Mouse (Mus musculus): Measurements from ENCODE around the gene Tdo2. TPM values are rescaled to one million over a fixed set of nuclear protein-coding genes. Genes with fewer than 3 reads are reported as not detected.

Tdo2 gene
- polyA plus RNA-seq (2015; fragmentation: Nextera tagmentation; extraction: Ambion mirVana) = not detected in 2 replicates

DNA sequence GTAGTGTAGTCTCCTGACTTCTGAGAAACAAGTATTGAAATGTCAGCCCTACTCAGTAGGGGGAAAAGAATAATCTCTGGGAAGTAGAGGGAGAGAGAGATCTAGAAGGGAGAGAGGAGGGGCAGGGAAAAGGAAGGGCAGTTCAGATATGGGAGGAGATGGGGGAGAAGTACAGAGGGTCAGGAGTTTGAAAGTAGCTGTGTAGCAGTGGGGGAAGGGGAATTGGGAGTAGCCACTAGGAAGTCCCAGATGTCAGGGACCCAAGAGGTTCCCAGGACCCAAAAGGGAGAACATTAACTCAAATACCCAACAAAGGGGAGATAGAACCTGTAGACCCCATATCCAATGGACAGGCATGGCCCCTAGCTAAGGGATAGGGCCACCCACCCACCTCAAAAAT is at the start of gene Tdo2:
Gene Tdo2, minus strand, starts transcription at position 101 of the 400 bp plus-strand sequence.
- Histone ChIP-seq H3K27ac (ENCODE audit: low read length) (no peak within 1 kb of the TSS), H3K9ac (ENCODE audit: low read depth, low read length) (no peak within 1 kb of the TSS), H3K36me3 (ENCODE audit: control insufficient read depth, insufficient read depth, low read length) (no peaks in the 10 kb centered on the region), H3K4me1 (ENCODE audit: control insufficient read depth, insufficient read depth, low read length) (no peaks in the 10 kb centered on the region), H3K9me3 (replicated peaks; ENCODE audit: control insufficient read depth, low read length, poor library complexity, severe bottlenecking) (no peaks in the 10 kb centered on the region), H3K4me3 (ENCODE audit: low read depth, low read length) (no peak within 1 kb of the TSS), H3K27me3 (ENCODE audit: control insufficient read depth, insufficient read depth, low read depth, low read length) (no peaks in the 10 kb centered on the region), H3K4me2 (ENCODE audit: low read length) (no peak within 1 kb of the TSS)
- no peak for ATAC-seq

DNA sequence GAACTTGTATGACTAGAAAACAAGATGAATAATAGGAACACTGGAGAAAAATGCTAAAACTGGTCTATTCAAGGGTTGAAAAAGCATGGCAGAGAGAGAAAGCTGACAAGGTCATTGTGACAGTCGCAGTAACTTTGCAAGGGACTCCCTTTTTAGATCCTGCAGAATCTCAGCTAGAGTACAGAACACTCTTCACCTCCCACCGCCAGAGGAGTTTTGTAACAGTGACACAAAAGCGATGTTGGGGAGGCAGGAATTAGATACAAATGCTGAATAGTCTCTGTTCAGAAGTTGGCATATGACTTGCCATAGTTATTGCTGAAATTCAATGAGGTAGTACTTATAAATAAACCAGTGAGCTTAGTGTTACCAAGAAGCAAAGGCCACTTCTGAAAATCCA is 47.1 kb upstream of the Tdo2 start:
- Histone ChIP-seq H3K27me3 (ENCODE audit: control insufficient read depth, insufficient read depth, low read depth, low read length) (no peaks in the 10 kb centered on the region), H3K4me2 (ENCODE audit: low read length) (no peak overlapping the region), H3K4me3 (ENCODE audit: low read depth, low read length) (no peak overlapping the region), H3K9me3 (replicated peaks; ENCODE audit: control insufficient read depth, low read length, poor library complexity, severe bottlenecking) (no peaks in the 10 kb centered on the region), H3K9ac (ENCODE audit: low read depth, low read length) (no peak overlapping the region), H3K36me3 (ENCODE audit: control insufficient read depth, insufficient read depth, low read length) (no peaks in the 10 kb centered on the region), H3K4me1 (ENCODE audit: control insufficient read depth, insufficient read depth, low read length) (no peaks in the 10 kb centered on the region), H3K27ac (ENCODE audit: low read length) (no peak overlapping the region)
- no peak for ATAC-seq
- WGBS = 83% methylated on average over 3 of the region's 3 CpGs

DNA sequence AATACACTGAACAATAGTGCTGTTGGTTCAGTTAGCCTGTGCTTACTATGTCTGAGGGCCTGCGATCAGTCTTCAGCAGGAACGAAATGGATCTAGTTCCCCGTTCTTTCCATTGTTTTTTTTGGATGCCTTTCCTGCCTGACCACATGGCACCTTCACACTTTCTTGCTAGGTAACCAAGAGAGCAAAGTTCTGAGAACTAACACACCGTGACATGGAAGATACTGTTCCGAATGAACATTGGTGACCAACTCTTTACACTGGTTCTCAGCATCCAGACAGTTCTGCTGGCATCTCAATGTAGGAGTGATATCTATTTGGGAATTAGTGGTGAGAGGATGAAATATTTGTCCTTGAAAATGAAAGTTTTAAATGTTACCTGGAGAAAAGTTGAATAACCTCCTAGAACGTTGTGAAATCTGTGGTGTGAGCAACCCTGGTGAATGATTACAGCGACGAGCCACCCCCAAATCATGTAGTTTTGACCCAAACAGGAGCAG is 46.5 kb upstream of the Tdo2 start:
- no peaks in the 10 kb centered on the region for H3K36me3 ChIP-seq (ENCODE audit: control insufficient read depth, insufficient read depth, low read length)
- H3K4me2 ChIP-seq (ENCODE audit: low read length) = no peak overlapping the region
- no peaks in the 10 kb centered on the region for H3K4me1 ChIP-seq (ENCODE audit: control insufficient read depth, insufficient read depth, low read length)
- H3K9me3 ChIP-seq (replicated peaks; ENCODE audit: control insufficient read depth, low read length, poor library complexity, severe bottlenecking) = no peaks in the 10 kb centered on the region
- no peaks in the 10 kb centered on the region for H3K27me3 ChIP-seq (ENCODE audit: control insufficient read depth, insufficient read depth, low read depth, low read length)
- no peak overlapping the region for H3K4me3 ChIP-seq (ENCODE audit: low read depth, low read length)
- no peak overlapping the region for H3K27ac ChIP-seq (ENCODE audit: low read length)
- 93% methylated on average over 8 of the region's 8 CpGs for WGBS
- ATAC-seq = no peak
- no peak overlapping the region for H3K9ac ChIP-seq (ENCODE audit: low read depth, low read length)

DNA sequence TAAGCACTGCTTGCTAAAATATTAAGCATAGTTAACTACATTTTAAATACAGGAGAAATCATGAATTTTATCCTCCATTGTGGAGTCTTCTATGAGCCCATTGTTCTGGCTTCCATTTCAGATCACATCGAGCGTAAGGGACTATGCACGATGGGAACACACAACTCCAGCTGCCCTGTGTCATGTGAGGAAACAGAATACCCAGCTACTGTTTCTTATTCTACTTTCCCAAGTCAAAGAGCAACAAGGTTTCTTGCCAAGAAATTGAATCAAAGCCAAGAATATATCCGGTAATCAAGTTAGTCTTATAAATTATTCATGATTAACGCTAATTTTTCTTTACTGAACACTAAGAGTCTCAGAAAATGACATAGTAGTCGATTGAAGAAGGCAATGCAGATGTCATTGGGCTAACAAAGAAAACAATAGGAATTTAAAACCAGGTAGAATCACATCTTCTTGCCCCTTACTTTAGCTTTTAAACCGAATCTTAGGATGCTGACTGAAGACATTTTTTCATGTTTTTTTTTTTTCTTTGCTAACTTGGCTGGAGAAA is 38.2 kb upstream of the Tdo2 start:
- no peak overlapping the region for H3K27ac ChIP-seq (ENCODE audit: low read length)
- 35% methylated on average over 7 of the region's 7 CpGs for WGBS
- ATAC-seq = no peak
- H3K36me3 ChIP-seq (ENCODE audit: control insufficient read depth, insufficient read depth, low read length) = no peaks in the 10 kb centered on the region
- H3K4me3 ChIP-seq (ENCODE audit: low read depth, low read length) = no peak overlapping the region
- no peaks in the 10 kb centered on the region for H3K4me1 ChIP-seq (ENCODE audit: control insufficient read depth, insufficient read depth, low read length)
- no peaks in the 10 kb centered on the region for H3K9me3 ChIP-seq (replicated peaks; ENCODE audit: control insufficient read depth, low read length, poor library complexity, severe bottlenecking)
- H3K27me3 ChIP-seq (ENCODE audit: control insufficient read depth, insufficient read depth, low read depth, low read length) = no peaks in the 10 kb centered on the region
- H3K9ac ChIP-seq (ENCODE audit: low read depth, low read length) = no peak overlapping the region
- H3K4me2 ChIP-seq (ENCODE audit: low read length) = no peak overlapping the region

DNA sequence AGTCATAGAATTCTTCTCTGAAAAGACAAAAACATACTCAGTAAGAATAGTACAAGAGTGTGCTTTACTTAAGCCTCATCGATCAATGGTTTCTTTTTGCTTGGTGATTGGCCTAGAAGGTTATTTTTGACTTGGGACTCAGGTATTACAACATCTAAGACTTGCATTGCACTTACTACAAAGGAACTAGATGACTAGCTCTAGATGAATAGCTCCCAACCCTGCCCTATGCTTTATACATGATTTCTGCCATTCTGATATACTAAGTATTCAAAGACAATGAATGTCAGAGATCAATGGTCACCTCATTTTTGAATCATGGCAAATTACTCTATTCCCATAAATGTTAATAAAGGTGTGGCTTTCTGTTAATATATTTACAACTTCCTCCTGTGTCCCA is 31.0 kb upstream of the Tdo2 start:
- ATAC-seq = no peak
- Histone ChIP-seq H3K36me3 (ENCODE audit: control insufficient read depth, insufficient read depth, low read length) (no peaks in the 10 kb centered on the region), H3K4me2 (ENCODE audit: low read length) (no peak overlapping the region), H3K27me3 (ENCODE audit: control insufficient read depth, insufficient read depth, low read depth, low read length) (no peaks in the 10 kb centered on the region), H3K27ac (ENCODE audit: low read length) (no peak overlapping the region), H3K9ac (ENCODE audit: low read depth, low read length) (no peak overlapping the region), H3K9me3 (replicated peaks; ENCODE audit: control insufficient read depth, low read length, poor library complexity, severe bottlenecking) (no peaks in the 10 kb centered on the region), H3K4me3 (ENCODE audit: low read depth, low read length) (no peak overlapping the region), H3K4me1 (ENCODE audit: control insufficient read depth, insufficient read depth, low read length) (no peaks in the 10 kb centered on the region)
- 91% methylated on average over 1 of the region's 1 CpGs for WGBS

DNA sequence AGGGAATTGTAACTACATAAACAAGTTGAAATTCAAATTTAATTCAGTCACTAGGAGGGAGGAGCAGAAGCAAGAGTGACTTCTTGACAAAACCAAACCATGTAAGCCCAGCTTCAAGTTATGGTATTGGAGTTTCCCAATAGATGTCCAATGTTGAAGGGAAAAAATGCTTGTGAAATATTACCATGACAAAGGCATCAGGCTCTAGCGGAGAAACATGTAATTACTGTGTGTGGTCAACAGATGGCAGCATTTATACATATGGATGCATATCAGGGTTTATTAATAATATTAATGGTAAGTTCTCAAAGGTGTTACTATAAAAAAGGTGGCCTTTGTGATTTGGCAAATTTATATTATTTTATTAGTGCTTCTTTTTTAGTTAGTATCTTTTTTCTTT is 20.0 kb upstream of the Tdo2 start:
- no peaks in the 10 kb centered on the region for H3K4me1 ChIP-seq (ENCODE audit: control insufficient read depth, insufficient read depth, low read length)
- no peaks in the 10 kb centered on the region for H3K9me3 ChIP-seq (replicated peaks; ENCODE audit: control insufficient read depth, low read length, poor library complexity, severe bottlenecking)
- no peaks in the 10 kb centered on the region for H3K36me3 ChIP-seq (ENCODE audit: control insufficient read depth, insufficient read depth, low read length)
- no peaks in the 10 kb centered on the region for H3K27me3 ChIP-seq (ENCODE audit: control insufficient read depth, insufficient read depth, low read depth, low read length)
- no peak overlapping the region for H3K27ac ChIP-seq (ENCODE audit: low read length)
- no peak overlapping the region for H3K9ac ChIP-seq (ENCODE audit: low read depth, low read length)
- ATAC-seq = peak; percentile 51; the same call in 1 of the 2 replicates
- no peak overlapping the region for H3K4me2 ChIP-seq (ENCODE audit: low read length)
- 0% methylated on average over 1 of the region's 1 CpGs for WGBS
- no peak overlapping the region for H3K4me3 ChIP-seq (ENCODE audit: low read depth, low read length)

DNA sequence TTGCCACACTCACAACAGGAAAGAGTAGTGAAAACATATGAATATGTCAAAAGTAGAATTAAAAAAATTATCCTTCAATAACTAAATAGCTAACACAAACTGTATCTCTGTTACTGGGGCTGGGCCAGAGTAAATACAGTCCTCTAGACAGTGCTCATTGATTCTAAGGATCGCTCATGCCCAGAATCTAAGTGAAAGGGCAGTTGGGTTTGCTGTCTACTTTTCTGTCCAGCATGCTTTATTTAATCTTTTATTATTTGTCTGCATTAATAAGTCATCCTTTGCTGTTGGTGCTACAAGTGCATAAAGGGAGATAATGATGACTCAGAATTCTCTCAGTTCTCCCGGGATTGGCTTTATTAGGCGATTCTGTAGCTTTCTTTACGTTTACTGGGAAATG is 19.4 kb upstream of the Tdo2 start:
- no peak overlapping the region for H3K4me2 ChIP-seq (ENCODE audit: low read length)
- H3K36me3 ChIP-seq (ENCODE audit: control insufficient read depth, insufficient read depth, low read length) = no peaks in the 10 kb centered on the region
- no peak overlapping the region for H3K27ac ChIP-seq (ENCODE audit: low read length)
- no peak overlapping the region for H3K4me3 ChIP-seq (ENCODE audit: low read depth, low read length)
- no peaks in the 10 kb centered on the region for H3K4me1 ChIP-seq (ENCODE audit: control insufficient read depth, insufficient read depth, low read length)
- no peak for ATAC-seq
- no peak overlapping the region for H3K9ac ChIP-seq (ENCODE audit: low read depth, low read length)
- no peaks in the 10 kb centered on the region for H3K9me3 ChIP-seq (replicated peaks; ENCODE audit: control insufficient read depth, low read length, poor library complexity, severe bottlenecking)
- WGBS = 39% methylated on average over 4 of the region's 4 CpGs
- H3K27me3 ChIP-seq (ENCODE audit: control insufficient read depth, insufficient read depth, low read depth, low read length) = no peaks in the 10 kb centered on the region

DNA sequence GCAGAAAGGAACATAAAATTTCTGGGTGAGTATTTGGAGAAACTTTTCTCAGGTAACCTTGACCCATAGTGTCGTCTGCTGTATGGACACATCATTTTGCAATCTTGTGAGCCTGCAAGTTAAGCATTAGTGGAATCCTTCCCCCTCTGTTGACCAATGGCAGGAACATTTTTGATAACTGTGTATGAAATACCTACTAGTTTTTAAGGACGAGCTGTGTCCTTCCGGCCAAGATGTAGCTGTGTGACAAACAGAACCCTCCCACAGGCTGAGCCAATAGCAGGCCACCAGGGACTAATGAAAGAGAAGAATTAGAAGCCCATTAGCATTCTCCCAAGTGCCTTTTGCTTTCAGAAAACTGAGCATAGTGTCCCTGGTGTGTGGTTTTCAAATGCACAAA is 14.5 kb upstream of the Tdo2 start:
- Histone ChIP-seq H3K9me3 (replicated peaks; ENCODE audit: control insufficient read depth, low read length, poor library complexity, severe bottlenecking) (no peaks in the 10 kb centered on the region), H3K27me3 (ENCODE audit: control insufficient read depth, insufficient read depth, low read depth, low read length) (no peaks in the 10 kb centered on the region), H3K4me2 (ENCODE audit: low read length) (no peak overlapping the region), H3K4me1 (ENCODE audit: control insufficient read depth, insufficient read depth, low read length) (no peaks in the 10 kb centered on the region), H3K4me3 (ENCODE audit: low read depth, low read length) (no peak overlapping the region), H3K36me3 (ENCODE audit: control insufficient read depth, insufficient read depth, low read length) (no peaks in the 10 kb centered on the region), H3K9ac (ENCODE audit: low read depth, low read length) (no peak overlapping the region), H3K27ac (ENCODE audit: low read length) (no peak overlapping the region)
- ATAC-seq = no peak
- 76% methylated on average over 3 of the region's 3 CpGs for WGBS

DNA sequence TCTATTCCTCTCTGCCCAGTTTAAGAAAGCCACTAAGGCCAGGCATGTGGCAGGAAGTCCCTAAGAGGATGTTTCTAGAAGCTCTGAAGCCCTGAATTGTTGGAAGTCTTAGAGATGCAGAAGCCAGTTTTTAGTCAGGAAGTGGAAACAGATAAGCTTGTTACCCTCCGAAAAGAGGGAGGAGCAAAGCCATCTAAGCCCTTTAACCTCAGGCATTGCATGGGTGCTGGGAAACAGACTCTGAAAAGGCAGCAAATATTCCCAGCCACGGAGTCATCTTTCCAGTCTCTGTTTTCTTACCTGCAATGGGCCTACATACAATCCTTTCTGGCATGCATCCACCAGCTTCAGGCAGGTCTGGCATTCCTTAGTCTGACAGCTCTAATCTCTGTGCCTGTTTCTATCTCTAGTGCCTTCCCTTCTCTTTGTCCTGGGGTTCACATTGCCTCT is 13.7 kb upstream of the Tdo2 start:
- H3K4me1 ChIP-seq (ENCODE audit: control insufficient read depth, insufficient read depth, low read length) = no peaks in the 10 kb centered on the region
- ATAC-seq = no peak
- no peak overlapping the region for H3K27ac ChIP-seq (ENCODE audit: low read length)
- H3K27me3 ChIP-seq (ENCODE audit: control insufficient read depth, insufficient read depth, low read depth, low read length) = no peaks in the 10 kb centered on the region
- no peak overlapping the region for H3K4me3 ChIP-seq (ENCODE audit: low read depth, low read length)
- H3K36me3 ChIP-seq (ENCODE audit: control insufficient read depth, insufficient read depth, low read length) = no peaks in the 10 kb centered on the region
- no peak overlapping the region for H3K4me2 ChIP-seq (ENCODE audit: low read length)
- WGBS = 31% methylated on average over 2 of the region's 2 CpGs
- no peaks in the 10 kb centered on the region for H3K9me3 ChIP-seq (replicated peaks; ENCODE audit: control insufficient read depth, low read length, poor library complexity, severe bottlenecking)
- H3K9ac ChIP-seq (ENCODE audit: low read depth, low read length) = no peak overlapping the region

Data from midbrain, embryonic 16.5 days (tissue).